Mouse (Mus musculus) spleen, adult 12 weeks (tissue): ENCODE measurements around the gene Ppp1r14d.

Source experiments
- DNase-seq: peaks from one replicate; pipeline ENCODE4 v3.0.0; 2022; ENCODE audit warnings: low spot score

Ppp1r14d gene

DNA sequence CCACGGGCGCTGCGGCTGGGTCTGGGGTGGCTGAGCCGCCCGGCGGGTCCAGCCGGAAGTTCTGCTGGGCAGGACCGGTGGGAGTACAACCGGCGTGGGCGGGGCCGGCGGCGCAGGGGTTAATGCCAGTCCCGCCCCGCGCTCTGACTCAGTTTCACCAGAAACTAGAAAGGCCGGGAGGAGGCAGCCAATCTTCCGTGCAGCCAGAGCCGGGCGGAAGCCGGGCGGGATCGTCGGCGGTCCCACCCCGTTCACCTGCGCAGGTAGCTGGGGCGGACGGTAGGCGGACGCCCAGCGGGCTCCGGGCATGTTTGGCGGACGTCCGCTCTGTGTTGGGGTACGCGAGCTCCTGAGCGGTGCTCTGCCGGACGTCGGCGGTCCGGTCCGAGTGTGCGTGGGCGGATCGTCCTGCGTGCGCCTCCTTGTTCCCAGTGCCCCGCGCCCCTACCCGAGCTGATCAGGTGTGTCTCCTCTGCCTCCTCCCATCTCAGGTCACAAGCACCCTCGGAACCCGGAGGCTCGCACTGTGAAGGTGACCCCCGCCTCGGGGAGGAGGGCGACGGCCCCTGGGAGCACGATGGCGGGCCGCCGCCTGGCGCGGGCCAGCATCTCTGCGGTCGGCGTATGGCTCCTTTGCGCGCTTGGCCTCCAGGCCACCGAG is 7.6 kb upstream of the Ppp1r14d start, which contains the start of gene Spint1:
Spint1 (plus strand) TSS at position 153 of the 661 bp plus-strand sequence.
- DNase-seq: no peak

DNA sequence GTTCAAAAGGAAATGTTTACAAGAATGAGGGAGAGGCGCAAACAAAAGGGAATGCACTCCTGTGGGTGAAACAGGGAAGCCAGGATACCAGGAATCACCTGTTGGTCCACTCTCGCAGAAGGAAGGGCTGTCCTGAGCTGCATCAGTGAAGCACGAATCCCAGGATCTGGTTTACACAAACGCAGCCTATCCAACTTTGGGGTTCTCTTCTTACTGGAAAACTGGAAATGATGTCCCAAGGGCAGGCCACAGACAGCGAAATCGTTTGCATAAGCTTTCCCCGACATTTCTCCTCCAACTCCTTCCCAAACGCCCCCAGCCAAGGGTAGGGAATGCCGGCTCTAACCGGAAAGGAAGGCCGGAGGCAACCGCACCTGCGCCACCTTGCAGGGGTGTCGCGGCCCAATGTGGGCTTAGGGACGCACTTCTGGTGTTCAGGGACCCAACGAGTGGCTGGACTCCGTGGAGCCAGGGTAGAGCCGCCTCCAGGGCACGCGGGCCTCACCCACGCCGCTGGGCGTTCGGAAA is 7.0 kb upstream of the Ppp1r14d start:
- DNase-seq: no peak

DNA sequence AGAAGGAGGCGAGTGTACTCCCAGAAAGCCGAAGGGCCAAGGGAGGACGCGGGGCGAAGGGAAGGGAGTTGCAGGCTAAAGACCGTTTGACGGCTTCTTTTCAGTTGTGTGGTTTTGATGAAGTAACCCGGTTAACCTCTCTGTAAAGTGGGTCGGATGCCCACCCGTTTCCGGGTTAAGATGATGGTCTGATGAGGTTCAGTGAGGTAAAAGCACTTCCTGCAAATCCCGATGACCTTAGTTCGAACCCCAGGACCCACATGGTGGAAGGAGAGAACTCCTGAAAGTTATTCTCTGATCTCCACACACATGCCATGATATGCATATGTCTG is 20.6 kb downstream of the Ppp1r14d start:
- no peak for DNase-seq

DNA sequence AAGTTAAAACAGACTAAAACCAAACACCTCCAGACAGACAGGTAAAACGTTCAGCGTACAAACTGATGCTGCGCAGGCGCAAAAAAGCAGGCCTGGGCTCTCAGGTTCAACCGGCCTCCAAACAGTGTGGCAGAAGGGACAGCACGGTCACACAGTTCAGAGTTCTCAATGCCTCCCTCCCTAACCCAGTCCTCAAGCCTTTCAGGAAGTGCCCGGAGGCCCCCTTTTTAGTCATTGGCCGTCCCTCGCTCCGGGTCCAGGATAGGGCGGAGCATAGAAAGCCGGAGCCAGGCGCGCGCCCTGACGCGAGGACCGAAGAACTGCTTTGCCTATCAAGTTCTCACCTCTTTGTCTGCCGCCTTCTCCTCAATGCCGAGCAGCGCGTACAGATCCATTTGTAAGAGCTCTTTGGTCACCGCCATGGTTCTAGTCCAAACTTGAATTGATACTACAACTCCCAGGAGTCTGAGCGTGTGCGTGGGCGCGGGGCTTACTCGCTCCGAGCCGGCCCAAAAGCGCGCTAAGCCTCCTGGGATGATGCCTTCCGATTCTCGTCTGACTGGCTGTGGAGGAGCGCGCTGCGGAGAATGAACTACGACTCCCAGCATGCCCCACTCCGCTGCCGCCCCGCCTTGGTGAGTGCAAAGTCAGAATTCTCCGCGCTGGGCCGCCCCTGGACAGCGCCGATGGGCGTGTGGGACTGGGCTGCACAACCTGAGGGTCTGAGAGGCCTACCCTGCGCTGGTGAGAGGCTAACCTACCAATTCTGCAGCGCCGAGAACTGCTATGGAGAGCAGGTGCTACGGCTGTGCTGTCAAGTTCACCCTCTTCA is 21.1 kb downstream of the Ppp1r14d start, which contains the start of the genes Zfyve19 and Dnajc17:
Zfyve19 (plus strand) TSS at position 274 of the 832 bp plus-strand sequence.
Dnajc17 (minus strand) TSS at position 452 of the 832 bp plus-strand sequence.
- DNase-seq: peak; percentile 92

DNA sequence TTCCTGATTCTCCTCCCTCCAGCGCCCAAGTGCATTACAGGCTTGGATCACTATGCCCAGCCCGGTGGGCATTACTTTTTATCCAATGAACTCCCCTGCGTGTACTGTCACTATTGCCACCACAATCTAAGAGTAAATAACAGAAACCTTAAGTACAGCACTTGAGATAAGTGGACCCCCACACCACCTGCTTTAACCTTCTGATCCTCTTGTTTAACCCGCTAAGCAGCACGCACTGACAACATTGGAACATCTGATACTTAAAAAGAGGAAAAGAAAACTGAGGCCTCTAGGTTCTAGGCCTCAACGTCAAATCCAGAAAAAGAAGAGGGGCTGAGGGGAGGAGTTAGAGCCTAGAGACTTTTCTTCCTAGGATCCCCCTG is 21.8 kb downstream of the Ppp1r14d start:
- DNase-seq: no peak

- no peak for DNase-seq
Measured at GRCm38 (mm10) chr2:119203871-119204460, 25.7 kb downstream of the Ppp1r14d start.

- no peak for DNase-seq
Measured at GRCm38 (mm10) chr2:119202914-119203453, 26.7 kb downstream of the Ppp1r14d start.

GRCm38 (mm10) chr2:119198934-119199333 is 30.8 kb downstream of the Ppp1r14d start:
- no peak for DNase-seq

DNA sequence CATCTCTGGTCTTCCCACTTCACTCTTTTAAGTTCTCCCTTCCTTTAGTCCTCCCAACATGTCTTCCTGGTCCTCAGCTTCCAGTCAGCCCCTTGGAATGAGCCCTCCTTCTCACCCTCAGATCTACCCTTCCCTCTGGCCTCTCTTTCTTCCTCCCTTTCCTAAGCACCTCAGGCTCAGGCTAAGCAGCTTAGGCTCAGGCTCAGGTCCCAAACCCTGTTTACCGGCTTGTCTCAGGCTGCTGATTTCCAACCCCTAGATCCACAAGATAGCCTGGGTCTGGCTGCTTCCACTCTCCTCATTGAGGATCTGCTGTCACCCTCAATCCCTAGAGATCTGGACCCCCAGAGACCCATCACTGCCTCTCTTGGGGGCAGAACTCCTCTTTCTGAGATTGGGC is 31.7 kb downstream of the Ppp1r14d start:
- no peak for DNase-seq

DNA sequence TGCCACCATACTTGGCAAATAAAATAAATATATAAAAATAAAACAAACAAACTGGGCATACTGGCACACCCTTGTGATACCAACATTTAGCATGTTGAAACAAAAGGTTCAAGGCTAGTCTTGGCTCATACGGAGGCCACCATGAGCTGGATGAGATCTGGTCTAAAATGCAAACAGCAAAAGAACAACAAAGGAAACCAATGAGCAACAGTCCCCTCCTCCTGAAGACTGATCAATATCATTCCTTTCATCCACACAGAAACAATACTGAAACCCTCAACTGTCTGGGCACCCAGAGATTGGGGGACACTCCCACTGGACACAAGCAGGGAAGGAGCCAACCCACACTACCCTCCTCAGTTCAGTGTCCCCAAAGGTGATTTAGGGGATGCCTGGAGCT is 32.2 kb downstream of the Ppp1r14d start:
- DNase-seq: no peak

DNA sequence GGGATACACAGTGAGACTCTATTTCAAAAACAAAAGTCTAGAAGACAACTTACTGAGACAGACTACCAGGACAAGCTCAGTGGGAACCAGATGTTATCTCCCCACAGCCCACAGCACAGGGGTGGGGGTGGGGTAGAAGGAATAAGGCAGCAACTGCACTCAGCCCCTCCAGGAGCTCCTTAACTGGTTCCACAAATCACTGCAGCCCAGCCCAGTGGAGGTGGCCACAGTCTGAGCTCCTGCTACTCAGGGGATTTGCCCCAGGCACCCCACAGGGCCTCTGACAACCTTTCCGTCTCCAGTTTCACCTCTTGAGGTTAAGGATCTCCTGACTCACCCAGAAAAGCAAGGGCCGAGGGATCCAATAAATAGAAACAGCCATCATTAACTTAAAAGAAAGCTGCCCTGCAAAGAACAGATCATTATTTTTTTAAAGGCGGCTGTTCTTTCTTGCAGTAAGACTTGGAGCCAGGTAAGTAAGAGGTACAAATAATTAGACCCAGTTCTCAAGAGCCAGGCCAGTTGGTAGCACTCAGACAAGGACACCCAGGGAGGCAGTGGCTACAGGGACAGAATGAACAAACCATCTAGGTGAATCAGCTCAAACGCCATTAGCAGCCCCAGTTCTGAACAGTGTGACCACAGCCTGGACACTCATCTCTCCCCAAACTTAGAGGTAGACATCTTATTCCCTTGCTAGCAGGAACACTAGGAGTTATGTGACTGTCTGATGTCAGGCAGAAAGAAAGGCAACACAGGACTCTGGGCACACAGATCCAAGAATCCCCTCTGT is 33.2 kb downstream of the Ppp1r14d start:
- DNase-seq: no peak

- DNase-seq: no peak
Measured at GRCm38 (mm10) chr2:119194140-119194539, 35.6 kb downstream of the Ppp1r14d start.

DNA sequence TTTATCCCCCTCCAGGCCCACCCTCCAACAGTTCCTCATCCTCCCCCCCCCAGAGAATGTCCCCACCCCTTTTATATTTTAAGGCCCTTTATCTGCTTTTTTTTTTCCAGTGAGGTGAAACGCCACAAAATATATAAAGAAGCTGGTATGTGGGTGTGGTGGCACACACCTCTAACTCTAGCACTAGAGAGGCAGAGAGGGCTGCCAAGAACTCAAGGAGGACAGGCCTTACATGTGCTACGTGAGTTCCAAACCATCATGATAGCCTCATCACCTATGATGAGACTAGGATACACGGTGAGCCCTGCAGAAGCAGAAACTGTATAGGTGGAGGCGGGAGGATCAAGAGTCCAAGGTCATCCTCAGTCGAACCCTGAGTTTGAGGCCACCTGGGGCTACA is 38.7 kb downstream of the Ppp1r14d start:
- DNase-seq: no peak

DNA sequence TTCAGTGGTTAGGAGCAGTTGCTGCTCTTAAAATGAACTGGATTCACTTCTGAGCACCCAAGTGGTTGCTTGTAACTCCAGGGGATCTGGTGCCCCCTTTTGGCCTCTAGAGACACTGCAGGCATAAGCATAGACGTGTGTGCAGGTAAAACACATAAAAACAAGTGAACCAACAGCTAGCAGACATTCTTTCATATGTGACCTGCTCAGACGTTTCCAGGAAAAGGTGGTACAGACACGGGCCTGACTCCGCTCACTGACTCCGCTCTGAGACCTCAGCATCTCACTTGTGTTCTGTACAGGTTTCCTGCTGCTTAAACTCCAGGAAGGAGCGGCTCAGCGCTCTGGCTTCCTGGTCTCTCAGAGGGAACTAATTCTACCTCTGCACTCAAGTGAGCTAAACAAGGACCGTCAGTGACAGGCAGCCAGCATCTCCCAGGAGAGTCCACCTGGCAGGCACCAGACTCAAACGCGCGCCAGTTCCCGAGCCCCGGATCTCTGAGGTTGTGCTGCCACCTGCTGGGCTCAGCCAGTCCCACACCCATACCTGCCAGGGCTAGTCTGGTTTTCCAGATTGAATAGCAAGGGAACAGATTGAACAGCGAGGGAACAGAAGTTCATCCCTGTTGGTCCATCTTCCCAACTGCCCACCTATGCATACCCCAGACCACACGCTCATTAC is 40.5 kb downstream of the Ppp1r14d start:
- DNase-seq: peak; percentile 78

DNA sequence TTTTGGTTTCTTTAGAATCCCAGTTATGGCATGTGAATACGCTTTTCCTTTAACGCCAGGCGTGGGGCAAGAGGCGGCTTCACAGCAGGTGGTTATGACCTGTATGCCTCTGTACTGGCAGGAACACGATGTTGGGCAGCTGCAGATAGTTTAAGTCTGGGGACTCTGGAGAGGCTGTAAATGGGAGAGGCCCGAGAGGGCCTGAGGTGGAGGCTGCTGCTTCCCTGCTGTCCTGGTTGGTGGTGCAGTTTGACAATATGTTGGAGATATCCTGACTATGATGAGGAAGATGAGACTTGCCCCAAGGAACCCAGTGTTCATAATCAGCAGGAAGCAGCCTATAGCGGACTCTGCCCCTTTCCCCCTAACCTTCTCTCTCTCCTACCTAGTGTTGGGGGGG is 46.8 kb downstream of the Ppp1r14d start:
- DNase-seq: no peak

DNA sequence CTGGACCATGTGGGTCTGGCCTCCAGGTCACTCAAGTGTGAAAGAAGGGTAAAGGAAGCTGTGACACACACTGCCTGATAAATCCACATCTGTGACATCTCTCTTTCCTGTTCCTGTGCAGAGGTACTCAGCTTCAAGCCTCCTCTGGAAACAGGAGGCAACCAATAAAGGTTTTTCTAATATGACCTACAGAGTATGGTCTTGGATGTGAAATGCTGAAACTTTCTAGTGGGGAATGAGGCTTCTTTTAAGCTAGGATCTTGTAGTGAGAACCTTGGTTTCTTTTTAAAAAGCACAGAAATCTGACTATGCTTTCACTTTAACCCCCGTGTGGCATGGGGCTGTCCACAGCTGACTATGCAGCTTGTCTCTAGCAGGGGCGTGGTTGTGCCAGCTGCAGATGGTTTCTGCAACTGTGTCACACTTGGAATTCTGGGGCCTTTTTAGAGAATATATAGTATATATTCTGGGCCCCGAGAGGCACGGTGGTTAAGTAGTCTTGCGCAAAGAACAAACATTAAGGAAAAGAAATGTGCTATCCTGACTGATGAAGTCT is 52.2 kb downstream of the Ppp1r14d start:
- no peak for DNase-seq

DNA sequence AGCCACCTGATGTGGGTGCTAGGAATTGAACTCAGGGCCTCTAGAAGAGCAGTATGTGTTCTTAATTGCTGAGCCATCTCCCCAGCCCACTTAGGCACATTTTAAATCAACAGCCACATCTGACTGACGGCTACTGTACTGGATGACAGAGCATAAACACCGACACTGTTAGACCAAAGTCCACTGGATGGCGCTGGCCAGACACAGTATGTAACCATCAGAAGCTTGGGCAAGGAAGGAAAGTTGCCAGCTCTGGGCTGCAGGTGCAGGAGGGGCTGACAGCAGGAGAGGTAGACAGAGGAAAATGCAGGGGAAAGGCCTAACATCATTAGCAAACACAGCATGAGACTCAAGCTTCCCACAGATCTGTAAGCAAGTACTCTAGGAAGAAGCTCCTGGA is 52.9 kb downstream of the Ppp1r14d start:
- no peak for DNase-seq

- no peak for DNase-seq
Measured at GRCm38 (mm10) chr2:119175614-119176013, 54.1 kb downstream of the Ppp1r14d start.

- DNase-seq: no peak
Measured at GRCm38 (mm10) chr2:119174866-119175265, 54.8 kb downstream of the Ppp1r14d start.

GRCm38 (mm10) chr2:119173991-119174651 is 55.6 kb downstream of the Ppp1r14d start, which contains the start of gene Gm14137:
Gm14137 (plus strand) TSS chr2:119174509.
- DNase-seq: no peak
